Mouse (Mus musculus) retina, embryonic 14.5 days (tissue): Measurements from ENCODE around the gene Rims1.

Experiments
- DNase-seq: peaks from one replicate; pipeline ENCODE4 v3.0.0-alpha.2; 2015; ENCODE audit warnings: low spot score

Gene Rims1

DNA sequence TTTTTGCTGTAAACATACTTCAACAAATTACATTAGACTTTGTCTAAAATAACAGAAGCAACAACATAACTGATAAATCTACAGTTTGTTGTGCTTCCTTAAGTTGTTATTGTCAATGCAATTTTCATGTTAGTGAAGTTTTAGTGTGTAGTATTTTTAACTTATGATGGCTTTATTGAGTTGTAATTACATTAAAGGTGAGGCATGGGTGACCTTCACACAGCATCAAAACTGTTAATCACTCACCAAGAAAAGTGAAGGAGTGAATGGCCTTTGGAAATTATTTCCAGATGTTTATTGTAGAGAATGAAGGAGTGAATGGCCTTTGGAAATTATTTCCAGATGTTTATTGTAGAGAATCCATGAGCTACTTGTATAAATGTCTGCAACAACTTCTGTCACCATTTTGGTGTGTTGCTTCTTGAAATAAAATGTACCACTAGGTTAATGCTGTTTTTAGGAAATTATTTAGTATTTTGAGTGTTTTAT is 556.9 kb downstream of the Rims1 start:
- DNase-seq: no peak

DNA sequence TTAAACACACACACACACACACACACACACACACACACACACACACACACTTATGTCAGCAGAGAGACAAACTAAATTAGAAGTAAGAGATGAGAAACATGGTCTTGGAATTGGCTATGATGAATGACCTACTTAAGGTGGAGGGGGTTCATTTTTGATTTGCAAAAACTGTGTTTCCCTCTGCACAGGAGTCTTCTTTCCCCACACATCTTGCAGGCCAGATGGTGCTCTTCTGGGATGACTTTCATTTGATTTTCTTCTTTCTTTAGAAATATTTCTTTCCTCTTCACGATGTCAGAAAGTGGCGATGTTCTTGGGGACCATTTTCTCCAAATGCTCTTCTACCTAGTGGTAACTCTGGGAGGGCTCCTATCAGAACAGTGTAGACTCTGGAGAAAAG is 560.0 kb downstream of the Rims1 start:
- DNase-seq: no peak
